Mouse (Mus musculus) thymus, postnatal 10 days (tissue): ENCODE results near the gene Dld.

ENCODE experiments used
- DNase-seq, 2 experiments: peaks; one replicate each; pipeline ENCODE4 v3.0.0; 2021; ENCODE audit warnings: low spot score in 2 of 2

Gene Dld

GRCm38 (mm10) chr12:31350944-31351928, at the start of gene Dld:
TSS of gene Dld (minus strand) at chr12:31351453.
- peak; percentile 95 for DNase-seq

DNA sequence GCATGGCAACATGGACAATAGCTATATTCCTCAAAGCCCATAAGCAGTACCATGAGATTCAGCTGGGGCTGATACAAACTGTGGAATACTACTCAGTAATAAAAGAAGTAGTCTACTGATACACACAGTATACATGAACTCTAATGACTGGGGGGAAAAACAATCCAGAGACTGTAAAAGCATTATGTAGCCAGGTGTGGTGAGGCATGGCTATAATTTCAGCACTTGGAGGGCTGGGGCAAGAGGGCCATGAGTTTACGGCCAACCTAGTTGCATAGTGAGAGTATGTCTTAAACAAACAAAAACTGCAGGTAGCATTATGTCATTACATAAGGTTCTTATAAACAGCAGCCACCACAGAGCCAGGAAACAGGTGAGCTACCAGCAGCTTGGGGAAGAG, 49.6 kb upstream of the Dld start:
- no peak for DNase-seq

DNA sequence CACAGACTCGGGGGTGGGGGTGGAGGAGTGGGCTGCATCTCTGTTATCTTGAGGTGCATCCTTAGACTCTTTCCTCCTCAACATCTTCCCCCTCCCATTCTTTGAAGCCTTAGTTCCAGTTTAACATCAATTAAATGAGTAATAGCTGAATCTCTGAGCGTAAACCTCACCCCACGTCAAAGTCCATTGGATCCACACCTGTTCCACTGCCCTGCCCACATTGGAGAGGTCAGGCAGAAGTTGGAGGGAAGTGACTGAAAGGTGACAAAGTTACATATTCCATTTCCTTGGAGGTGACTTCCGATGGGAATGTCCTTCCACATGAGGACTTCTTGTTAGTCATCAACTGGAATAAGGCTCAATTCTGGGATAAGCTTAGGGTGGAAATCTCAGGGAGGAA, 46.5 kb upstream of the Dld start:
- DNase-seq, result no peak

GRCm38 (mm10) chr12:31395895-31396294, 44.6 kb upstream of the Dld start:
- no peak for DNase-seq

GRCm38 (mm10) chr12:31391696-31392095, 40.4 kb upstream of the Dld start:
- DNase-seq, result no peak

GRCm38 (mm10) chr12:31390571-31390970, 39.3 kb upstream of the Dld start, which contains the start of gene Slc26a3:
TSS of gene Slc26a3 (plus strand) at chr12:31390871.
- no peak for DNase-seq

DNA sequence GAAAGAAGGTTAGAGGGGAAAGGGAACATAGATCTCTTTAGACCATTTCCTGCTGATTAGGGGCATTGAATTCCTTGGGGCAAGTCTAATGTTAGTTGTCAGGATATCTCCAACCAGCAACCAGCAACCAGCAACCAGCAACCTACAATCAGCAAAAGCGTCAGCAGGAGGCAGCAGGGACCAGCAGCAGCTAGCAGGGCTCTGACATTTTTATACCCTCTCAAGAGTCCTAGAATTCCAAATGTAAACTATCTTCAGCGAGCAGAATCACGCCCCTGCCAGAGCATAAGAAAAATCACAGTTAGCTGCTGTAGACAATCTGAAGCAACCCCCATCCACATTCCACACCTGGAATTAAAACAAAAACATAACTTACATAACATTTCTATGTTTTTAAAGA, 36.0 kb upstream of the Dld start:
- DNase-seq, result no peak

DNA sequence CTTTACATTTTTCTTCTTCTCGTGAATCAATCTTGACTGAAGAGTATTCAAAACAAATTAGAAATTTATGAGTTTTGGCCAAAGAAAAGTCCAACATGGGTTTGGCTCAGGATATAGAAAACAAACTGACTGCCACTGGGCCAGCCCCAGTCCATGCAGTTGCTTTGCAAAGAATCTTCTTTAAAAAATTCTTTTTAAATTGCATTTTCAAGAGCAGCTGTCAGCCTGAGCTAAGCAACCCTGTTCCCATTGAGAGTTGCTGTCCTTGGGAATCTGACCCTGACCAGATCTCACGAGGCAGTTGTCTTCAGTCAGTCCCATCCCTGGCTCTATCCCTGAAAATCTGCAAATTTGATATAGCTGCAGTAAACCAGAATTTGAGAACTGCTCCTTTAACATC, 31.2 kb upstream of the Dld start:
- DNase-seq, result no peak

GRCm38 (mm10) chr12:31380878-31381277, 29.6 kb upstream of the Dld start:
- DNase-seq, result no peak

DNA sequence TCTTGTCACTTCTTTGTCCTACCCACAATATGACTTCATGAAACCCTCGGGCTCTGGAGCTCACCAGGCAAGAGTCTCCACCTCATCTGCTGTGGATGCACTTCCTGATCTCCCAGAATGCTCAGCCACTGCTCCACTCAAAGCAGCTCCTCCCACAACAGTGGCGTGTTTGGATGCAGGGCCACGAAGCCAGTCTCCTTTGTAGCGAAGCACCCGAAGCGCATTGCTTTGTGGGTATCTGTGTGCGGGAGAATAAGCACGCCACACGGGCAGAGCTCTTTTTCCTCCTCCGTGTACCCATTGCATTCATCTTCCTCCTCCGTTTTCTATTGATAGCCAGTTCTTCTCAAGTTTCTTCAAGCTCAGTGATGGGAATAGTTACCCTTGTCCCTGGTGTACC, 26.0 kb upstream of the Dld start:
- no peak for DNase-seq

- no peak for DNase-seq
Measured at GRCm38 (mm10) chr12:31376326-31376950, 25.2 kb upstream of the Dld start.

DNA sequence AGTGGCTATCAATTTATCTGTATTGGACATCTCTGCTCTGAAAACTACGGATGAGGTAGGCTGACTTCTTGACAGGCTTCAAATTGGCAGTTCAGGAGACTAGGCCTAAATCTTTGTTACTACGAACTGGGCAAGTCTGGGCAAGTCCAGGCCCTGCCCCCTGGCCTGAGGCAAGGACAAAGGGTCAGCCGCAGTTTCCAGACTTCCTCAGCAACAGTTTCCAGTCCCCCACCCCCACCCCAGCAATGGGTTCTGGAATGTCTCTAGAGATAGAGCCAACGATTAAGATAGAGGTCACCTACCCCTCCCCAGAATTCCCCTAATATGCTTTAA, 24.0 kb upstream of the Dld start:
- no peak for DNase-seq

DNA sequence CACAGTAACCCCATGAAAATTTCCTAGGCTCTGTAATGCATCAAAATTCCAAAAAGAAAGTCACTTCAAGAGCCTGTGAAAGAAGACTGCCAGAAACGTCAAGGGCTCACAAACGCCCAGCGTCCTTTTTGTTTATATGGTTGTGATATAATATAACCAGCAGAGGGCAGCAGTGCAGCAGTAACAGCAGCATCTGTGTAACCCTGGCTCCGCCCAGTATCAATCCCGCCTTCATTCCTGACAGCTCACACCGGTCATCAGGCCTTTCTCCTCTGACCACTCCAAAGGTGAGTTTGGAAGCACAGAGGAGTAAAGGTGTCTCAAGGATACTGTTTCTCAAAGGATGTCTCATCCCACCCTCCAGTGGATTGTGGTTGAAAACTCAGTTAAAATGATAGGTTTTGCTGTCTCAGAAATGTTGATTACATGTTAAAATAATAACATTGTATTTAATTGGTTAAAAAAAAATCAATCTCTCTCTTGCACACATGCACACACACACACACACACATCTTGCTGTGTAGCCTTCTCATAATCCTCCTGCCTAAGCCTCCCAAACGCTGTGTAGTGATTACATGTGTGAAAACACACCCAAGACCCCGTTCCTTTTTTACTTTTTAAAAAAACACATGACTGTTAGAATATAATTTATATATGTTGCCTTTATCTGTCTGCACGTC, 23.5 kb upstream of the Dld start:
- DNase-seq, result peak in 1 of 2 experiments; percentile 62

DNA sequence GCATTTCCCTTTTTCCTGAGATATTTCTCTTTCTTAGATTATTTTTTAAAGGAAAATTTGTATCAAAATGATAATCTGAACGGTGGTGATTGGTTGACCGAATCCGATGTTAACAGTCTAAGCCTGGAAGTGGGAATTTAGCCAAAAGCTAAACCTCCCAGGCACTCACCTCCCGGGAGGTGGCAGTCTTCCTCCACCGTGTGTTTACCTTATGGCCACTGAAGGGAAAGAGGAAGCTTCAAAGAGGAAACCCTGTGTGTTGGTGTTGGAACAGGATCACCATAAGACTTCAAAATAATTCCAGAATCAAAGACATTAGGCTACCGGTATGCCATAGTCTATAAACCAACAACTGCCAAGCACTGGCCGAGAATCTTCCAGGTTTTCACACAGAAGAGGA, 18.4 kb upstream of the Dld start:
- no peak for DNase-seq

DNA sequence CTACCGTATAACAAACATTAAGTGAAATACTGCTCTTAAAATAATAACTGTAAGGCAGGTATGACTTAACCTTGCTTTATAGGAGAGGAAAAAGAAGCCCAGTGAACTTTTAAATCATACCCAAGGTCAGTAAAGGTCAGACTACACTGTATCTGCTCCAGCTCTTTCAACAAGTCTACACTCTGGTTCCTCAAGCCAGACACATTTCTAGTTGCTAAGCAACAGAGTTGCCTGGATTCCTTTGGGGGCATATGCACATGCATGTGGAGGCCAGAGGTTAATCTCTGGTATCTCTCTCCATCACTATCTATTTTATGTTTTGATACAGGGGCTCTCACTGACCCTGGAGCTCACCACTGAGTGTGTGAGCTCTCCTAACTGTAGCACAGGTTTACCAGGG, 17.9 kb upstream of the Dld start:
- DNase-seq, result no peak

DNA sequence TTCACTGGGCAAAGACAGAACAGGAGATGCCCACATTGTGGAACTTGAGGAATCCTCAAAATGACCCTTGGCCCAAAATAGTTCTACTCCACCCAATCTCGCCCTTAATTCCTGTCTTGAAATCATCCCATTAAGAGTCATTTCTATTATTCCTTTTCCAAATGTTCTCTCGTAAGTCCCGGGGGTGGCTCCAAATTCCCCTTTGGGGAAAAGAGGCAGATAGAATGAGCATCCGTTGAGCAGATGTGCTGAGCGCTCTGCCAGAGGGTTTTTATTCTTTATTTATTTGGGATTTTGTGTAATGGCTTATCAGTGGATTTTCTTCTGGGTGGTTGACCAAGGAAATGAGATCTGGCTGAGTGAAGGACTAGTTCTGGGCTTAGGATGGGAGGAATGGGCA, 16.5 kb upstream of the Dld start:
- DNase-seq, result no peak

GRCm38 (mm10) chr12:31366428-31366827, 15.2 kb upstream of the Dld start:
- DNase-seq, result no peak

- DNase-seq, result no peak
Measured at GRCm38 (mm10) chr12:31350191-31350943, 886 bp downstream of the Dld start.

DNA sequence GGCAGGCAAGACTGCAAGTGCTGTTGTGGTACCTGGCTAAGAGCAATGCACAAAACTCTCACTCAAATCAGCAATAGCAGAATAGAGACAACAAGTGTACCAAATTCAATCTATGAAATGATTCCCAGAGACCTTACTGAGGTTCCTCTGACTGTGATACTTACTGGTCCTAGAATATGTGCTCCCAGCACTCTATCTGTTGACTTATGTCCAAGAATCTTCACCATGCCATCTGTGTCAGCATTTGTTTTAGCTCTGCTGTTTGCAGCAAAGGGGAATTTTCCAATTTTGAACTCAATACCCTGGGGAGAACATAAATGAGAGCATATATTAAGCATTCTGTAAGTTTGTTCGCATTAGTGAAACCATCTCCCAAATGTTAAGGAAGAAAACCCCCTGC, 18.0 kb downstream of the Dld start:
- DNase-seq, result no peak

DNA sequence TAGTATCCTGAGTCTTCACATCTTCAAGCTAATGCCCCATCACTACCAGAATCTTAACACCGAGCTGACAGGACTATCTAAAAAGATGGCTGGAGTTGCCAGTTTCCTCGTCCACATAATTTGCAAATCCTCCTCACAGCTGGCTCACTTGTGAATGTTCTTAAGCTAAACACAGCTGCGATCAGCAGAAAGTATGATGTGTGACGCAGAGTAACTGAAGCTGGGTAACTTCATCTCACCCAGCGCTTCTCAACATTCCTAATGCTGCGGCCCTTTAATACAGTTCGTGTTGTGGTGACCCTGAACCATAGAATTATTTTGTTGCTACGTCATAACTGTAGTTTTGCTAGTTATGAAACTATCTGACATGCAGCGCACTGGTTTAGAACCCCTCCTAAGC, 24.1 kb downstream of the Dld start:
- no peak for DNase-seq

DNA sequence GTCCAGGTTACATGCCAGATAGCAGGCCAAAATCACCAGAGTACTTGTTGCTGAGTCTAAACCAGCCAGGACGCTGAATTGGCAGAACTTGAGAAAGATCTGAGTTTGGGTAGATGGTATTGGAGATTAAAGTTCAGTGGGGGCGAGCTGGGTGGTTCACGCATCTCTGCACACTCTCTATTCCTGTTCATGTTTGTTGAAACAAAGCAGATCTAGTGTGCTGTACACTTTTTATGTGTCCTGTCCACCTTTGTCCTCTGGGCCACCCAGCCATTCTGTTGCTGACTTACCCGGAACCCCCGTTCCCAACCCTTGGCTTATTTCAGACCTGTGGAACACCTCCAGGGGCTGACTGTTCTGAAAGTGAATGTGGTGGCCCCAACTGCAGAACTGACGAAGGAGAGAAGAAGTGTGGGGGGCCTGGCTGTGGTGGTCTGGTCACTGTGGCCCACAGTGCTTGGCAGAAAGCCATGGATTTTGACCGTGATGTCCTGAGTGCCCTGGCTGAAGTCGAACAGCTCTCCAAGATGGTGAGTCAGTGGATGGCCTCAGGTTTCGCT, 28.0 kb downstream of the Dld start:
- DNase-seq, result no peak

DNA sequence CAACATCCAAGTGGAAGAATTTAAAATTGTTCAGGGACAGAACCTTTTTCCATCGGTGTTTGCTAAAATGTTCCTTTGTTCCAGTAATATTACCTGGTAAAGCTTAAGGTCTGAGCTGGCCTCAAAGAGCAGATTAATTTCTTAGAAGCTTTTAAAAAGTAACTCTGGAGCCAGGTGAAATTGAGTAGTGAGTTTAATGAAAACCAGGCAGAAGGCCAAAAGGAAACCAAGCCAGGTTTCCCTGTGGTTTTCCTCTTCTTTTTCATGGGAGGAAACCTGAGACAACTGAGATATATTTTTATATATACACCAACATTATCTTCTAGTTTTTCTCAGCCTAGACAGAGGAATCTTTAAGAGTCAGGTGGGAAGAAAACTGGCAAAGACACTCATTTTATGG, 29.7 kb downstream of the Dld start:
- no peak for DNase-seq
